Mouse (Mus musculus) embryonic facial prominence, embryonic 11.5 days (tissue): ENCODE data around the gene Celf5. TPM values are rescaled to one million over a fixed set of nuclear protein-coding genes. Genes with fewer than 3 reads are reported as not detected.

ENCODE experiments used
- ATAC-seq: fragments of 200-750 bp; cut with Nextera tagmentation; replicated peaks from 2 replicates; pipeline ENCODE4 v1.8.0; 2017; ENCODE audit warnings: low read depth; ENCODE audit not compliant: insufficient number of reproducible peaks, low FRiP score, low TSS enrichment
- DNase-seq: peaks from one replicate; pipeline ENCODE4 v3.0.0-alpha.2; 2015; ENCODE audit warnings: low spot score
- H3K27ac ChIP-seq: fragments of 300-500 bp; sonication (generic); replicated peaks from 2 replicates; pipeline ENCODE4 v1.5.1; 2014; ENCODE audit warnings: mild to moderate bottlenecking, low read depth, low read length, control low read depth
- H3K27me3 ChIP-seq: fragments of 300-500 bp; sonication (generic); 2 replicates; pipeline ENCODE4 v1.6.1; 2014; ENCODE audit warnings: mild to moderate bottlenecking, low read length, moderate library complexity, mixed read lengths; ENCODE audit not compliant: control insufficient read depth, insufficient read depth
- H3K36me3 ChIP-seq: fragments of 300-500 bp; sonication (generic); replicated peaks from 2 replicates; pipeline ENCODE4 v1.6.1; 2014; ENCODE audit warnings: low read depth, mild to moderate bottlenecking, low read length, moderate library complexity, mixed read lengths; ENCODE audit not compliant: control insufficient read depth, insufficient read depth
- H3K4me1 ChIP-seq: fragments of 300-500 bp; sonication (generic); 2 replicates; pipeline ENCODE4 v1.6.1; 2014; ENCODE audit warnings: low read length, mixed read lengths; ENCODE audit not compliant: control insufficient read depth, insufficient read depth
- H3K4me2 ChIP-seq: fragments of 300-500 bp; sonication (generic); 2 replicates; pipeline ENCODE4 v1.6.1; 2014; ENCODE audit warnings: low read depth, mild to moderate bottlenecking, control low read depth, low read length, moderate library complexity
- H3K4me3 ChIP-seq: fragments of 300-500 bp; sonication (generic); 2 replicates; pipeline ENCODE4 v1.5.1; 2014; ENCODE audit warnings: low read depth, low read length, control low read depth
- H3K9ac ChIP-seq: fragments of 300-500 bp; sonication (generic); replicated peaks from 2 replicates; pipeline ENCODE4 v1.6.1; 2014; ENCODE audit warnings: mild to moderate bottlenecking, control low read depth, low read length
- H3K9me3 ChIP-seq: fragments of 300-500 bp; sonication (generic); replicated peaks from 2 replicates; pipeline ENCODE4 v1.6.1; 2016; ENCODE audit warnings: mild to moderate bottlenecking, low read length, inconsistent platforms, mixed read lengths; ENCODE audit not compliant: control insufficient read depth
- WGBS: fragments of 180-500 bp; shearing (Covaris S2); extraction: QIAGEN DNeasy Blood & Tissue Kit; methylation state at CpG from one replicate; pipeline ENCODE4 v1.1.7; 2014; 5-methylcytosine and 5-hydroxymethylcytosine counted together
- polyA plus RNA-seq: library from polyadenylated mRNA; unstranded; fragments of >200 nt; fragmentation: Nextera tagmentation; extraction: Ambion mirVana; gene quantifications from 2 replicates; pipeline ENCODE4 v1.2.1, GENCODE M21; 2014

Celf5 gene
- polyA plus RNA-seq = 2.5 and 2.7 TPM in 2 replicates

DNA sequence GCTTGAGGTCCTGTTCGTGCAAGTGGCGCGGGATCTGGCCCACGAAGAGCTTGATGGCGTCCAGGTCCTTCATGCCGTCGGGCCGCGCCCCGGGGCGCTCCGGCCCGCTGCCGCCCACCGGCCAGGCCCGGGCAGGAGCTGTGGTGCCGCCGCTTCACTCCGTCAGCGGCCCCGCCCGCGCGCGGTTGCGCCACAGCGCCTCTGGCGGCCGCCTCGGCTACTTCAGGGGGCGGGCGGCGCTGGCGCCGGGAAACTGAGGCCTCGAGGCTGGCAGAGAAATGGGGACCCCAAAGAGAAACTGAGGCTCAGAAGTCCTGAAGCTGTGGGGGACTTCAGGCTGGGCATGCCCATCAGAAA lies at the start of gene Celf5:
Gene Celf5 (minus strand): TSS at position 177 of the 357 bp plus-strand sequence.
- DNase-seq (peak; percentile 64), ATAC-seq (0 out of 2 replicates have a peak, but pooled peaks have one; percentile 8)
- H3K9me3 ChIP-seq = no peaks in the 10 kb centered on the region
- peak within 1 kb of the TSS; percentile 72 for H3K4me2 ChIP-seq
- H3K27me3 ChIP-seq = peaks cover 17% of the 10 kb centered on the region
- no peaks in the 10 kb centered on the region for H3K4me1 ChIP-seq
- peak within 1 kb of the TSS; percentile 40 for H3K4me3 ChIP-seq
- H3K9ac ChIP-seq = peak within 1 kb of the TSS; percentile 59; the same call in 1 of the 2 replicates
- H3K36me3 ChIP-seq = no peaks in the 10 kb centered on the region; the same call in 1 of the 2 replicates
- no peak within 1 kb of the TSS for H3K27ac ChIP-seq
- WGBS = under 1% methylated on average over 34 of the region's 36 CpGs

DNA sequence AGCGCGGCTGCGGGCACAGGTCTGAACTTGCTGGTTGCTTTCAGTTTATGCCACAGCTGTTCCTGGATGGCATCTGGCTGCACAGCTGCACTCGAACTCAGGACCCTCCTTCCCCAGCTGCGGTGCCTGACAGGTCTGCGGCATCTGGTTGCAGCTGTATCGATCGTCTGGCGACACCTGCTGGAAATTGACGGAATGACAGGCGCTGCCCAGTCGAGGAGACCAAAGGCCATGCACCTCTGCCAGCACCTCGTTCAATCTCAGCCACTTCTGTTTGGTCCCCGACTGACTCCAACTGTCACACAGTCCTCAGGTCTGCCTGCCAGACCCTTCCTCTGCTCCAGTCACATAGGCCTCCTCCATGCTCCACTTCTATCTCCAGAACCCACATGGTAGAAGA lies 44.3 kb upstream of the Celf5 start:
- Histone ChIP-seq H3K27ac (no peak overlapping the region), H3K4me3 (no peak overlapping the region), H3K9me3 (no peaks in the 10 kb centered on the region), H3K4me1 (no peaks in the 10 kb centered on the region), H3K4me2 (no peak overlapping the region), H3K36me3 (peaks cover 6% of the 10 kb centered on the region; the same call in 1 of the 2 replicates), H3K9ac (no peak overlapping the region), H3K27me3 (no peaks in the 10 kb centered on the region)
- 15% methylated on average over 14 of the region's 14 CpGs for WGBS
- no peak for ATAC-seq
- peak; percentile 81 for DNase-seq

DNA sequence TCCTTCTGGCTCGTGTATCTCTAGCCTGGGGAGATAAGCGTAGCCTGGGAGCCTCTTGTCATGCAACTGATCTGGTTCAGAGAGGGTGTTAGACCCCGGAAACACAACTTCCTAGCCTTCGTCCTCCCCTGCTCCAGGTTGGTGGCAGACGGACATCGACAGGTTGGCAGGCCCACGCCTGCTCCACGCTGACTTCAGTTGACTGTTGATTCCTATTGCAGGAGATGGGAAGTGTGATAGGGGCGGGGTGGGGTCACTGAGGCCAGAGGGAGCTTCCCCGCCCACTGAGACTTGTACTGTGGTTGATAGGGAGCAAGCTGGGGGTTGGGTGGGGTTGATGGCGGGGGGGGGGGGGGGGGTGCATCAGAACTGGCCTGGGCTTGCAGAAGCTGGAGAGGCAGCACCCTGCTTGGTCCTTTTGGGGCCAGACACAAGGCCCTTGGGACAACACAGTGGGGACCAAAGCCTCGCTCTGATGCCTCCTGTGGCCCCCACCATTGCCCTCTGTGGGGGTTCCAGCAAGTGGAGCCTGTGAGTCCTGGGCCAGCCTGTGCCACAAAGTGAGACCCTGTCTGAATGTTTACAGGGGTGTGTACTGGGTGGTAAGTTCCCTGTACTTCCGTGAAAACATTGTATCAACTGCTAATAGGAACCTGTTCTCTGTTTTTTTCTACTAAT lies 42.6 kb upstream of the Celf5 start:
- DNase-seq (no peak), ATAC-seq (no peak)
- Histone ChIP-seq H3K9ac (no peak overlapping the region), H3K9me3 (no peaks in the 10 kb centered on the region), H3K4me1 (no peaks in the 10 kb centered on the region), H3K27ac (no peak overlapping the region), H3K36me3 (no peaks in the 10 kb centered on the region; the same call in 1 of the 2 replicates), H3K27me3 (no peaks in the 10 kb centered on the region), H3K4me2 (no peak overlapping the region), H3K4me3 (no peak overlapping the region)
- WGBS = 67% methylated on average over 12 of the region's 13 CpGs

DNA sequence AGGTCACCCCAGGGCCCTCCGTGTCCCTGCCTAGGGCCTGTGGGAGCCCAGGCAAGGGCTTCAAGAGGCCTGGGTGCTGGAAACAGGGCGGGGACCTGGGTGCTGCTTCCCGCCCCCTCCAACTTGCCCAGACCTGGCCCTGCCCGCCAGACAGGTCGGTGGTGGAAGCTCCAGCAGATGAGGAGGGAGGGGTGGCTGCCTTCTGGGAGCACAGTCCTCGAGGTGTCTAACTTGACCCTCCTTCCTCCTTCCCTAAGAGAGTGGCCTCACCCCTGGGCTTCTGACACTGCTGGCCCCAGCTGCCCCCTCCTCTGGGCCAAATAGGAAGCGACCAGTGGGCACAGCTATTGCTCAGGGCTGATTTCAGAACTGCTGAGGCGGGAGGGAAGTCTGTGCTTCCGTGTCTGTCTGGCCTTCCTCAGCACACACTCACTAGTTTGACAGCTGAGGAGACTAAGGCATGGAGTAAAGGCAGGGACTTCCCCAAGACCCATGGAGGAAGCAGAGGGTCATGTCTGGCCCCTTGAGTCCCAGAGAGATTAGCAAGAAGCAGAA lies 41.6 kb upstream of the Celf5 start, which contains the start of gene Gna15:
Gene Gna15 (minus strand): TSS at position 175 of the 555 bp plus-strand sequence.
- no peak within 1 kb of the TSS for H3K4me3 ChIP-seq
- ATAC-seq (no peak), DNase-seq (no peak)
- H3K4me1 ChIP-seq = no peaks in the 10 kb centered on the region
- peak within 1 kb of the TSS; percentile 43 for H3K9ac ChIP-seq
- H3K4me2 ChIP-seq = no peak within 1 kb of the TSS; the same call in 1 of the 2 replicates
- WGBS = 19% methylated on average over 9 of the region's 9 CpGs
- no peaks in the 10 kb centered on the region for H3K36me3 ChIP-seq
- H3K27me3 ChIP-seq = no peaks in the 10 kb centered on the region
- no peak within 1 kb of the TSS for H3K27ac ChIP-seq
- H3K9me3 ChIP-seq = no peaks in the 10 kb centered on the region

DNA sequence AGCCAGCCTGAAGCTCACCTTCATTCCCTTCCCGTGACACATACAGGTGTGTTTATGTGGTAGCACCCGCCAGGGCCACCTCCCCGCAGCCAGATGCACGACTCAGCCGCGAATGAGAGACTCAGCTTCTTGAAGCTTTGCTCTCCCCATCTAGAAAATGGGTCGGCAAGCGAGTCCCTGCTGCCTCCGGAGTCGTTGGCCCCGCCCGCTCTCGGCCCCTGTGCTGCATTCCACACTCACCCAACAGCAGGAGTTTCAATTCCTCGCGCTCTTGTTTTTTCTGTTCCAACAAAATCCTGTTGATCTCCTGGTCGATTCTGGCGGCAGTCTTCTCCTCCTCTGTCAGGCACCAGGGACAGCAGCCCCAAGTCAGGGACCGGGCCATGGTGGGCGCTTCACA lies 41.1 kb upstream of the Celf5 start:
- H3K4me2 ChIP-seq = no peak overlapping the region; the same call in 1 of the 2 replicates
- DNase-seq = no peak
- 17% methylated on average over 19 of the region's 19 CpGs for WGBS
- no peaks in the 10 kb centered on the region for H3K27me3 ChIP-seq
- H3K9ac ChIP-seq = peak overlapping the region; percentile 43
- no peak for ATAC-seq
- H3K9me3 ChIP-seq = no peaks in the 10 kb centered on the region
- no peak overlapping the region for H3K27ac ChIP-seq
- no peak overlapping the region for H3K4me3 ChIP-seq
- H3K36me3 ChIP-seq = no peaks in the 10 kb centered on the region
- no peaks in the 10 kb centered on the region for H3K4me1 ChIP-seq

DNA sequence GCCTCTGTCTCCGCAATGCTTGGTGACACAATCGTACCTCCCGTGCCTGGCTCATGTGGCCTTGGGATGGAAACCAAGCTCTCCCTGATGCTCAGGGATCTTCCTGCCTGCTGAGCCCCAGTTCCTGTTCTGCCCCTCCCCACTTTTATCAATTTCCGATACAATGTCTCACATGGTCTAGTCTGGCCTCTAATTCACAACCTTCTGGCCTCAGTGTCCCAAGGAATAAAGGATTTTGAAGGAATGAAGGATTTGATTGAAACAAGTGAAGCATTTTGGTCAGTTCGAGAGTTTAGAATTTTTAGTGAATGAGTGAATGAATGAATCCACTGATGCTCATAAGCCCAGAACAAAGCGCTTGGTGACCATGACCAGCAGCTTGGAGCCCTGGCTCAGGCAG lies 40.6 kb upstream of the Celf5 start:
- H3K36me3 ChIP-seq = no peaks in the 10 kb centered on the region
- ATAC-seq (no peak), DNase-seq (no peak)
- 76% methylated on average over 6 of the region's 6 CpGs for WGBS
- H3K4me1 ChIP-seq = no peaks in the 10 kb centered on the region
- no peak overlapping the region for H3K4me3 ChIP-seq
- no peak overlapping the region for H3K4me2 ChIP-seq
- H3K27ac ChIP-seq = no peak overlapping the region
- no peak overlapping the region for H3K9ac ChIP-seq
- no peaks in the 10 kb centered on the region for H3K9me3 ChIP-seq
- H3K27me3 ChIP-seq = no peaks in the 10 kb centered on the region

DNA sequence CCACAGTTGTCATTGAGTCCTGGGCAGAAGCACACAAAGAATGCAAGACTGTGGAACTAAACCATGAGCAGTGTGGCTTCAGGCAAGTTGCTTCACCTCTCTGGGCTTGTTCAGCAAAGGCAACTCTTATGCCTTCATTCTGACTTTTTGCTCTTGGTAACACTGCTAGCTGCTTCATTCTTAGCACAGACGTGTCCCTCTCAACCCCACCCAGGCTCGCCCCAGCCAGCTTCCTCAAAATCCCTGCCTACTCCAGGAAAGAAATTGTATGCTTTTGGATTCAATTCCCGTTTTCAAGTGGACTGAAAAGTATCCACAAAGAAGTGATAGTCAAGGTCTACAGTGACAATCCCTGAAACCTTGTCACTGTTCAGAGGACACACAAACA lies 37.5 kb upstream of the Celf5 start:
- H3K36me3 ChIP-seq = no peaks in the 10 kb centered on the region
- no peaks in the 10 kb centered on the region for H3K27me3 ChIP-seq
- no peak for DNase-seq
- no peaks in the 10 kb centered on the region for H3K4me1 ChIP-seq
- 76% methylated on average over 3 of the region's 3 CpGs for WGBS
- no peak overlapping the region for H3K9ac ChIP-seq
- no peak overlapping the region for H3K4me3 ChIP-seq
- ATAC-seq = no peak
- H3K27ac ChIP-seq = no peak overlapping the region
- H3K9me3 ChIP-seq = no peaks in the 10 kb centered on the region
- H3K4me2 ChIP-seq = no peak overlapping the region

DNA sequence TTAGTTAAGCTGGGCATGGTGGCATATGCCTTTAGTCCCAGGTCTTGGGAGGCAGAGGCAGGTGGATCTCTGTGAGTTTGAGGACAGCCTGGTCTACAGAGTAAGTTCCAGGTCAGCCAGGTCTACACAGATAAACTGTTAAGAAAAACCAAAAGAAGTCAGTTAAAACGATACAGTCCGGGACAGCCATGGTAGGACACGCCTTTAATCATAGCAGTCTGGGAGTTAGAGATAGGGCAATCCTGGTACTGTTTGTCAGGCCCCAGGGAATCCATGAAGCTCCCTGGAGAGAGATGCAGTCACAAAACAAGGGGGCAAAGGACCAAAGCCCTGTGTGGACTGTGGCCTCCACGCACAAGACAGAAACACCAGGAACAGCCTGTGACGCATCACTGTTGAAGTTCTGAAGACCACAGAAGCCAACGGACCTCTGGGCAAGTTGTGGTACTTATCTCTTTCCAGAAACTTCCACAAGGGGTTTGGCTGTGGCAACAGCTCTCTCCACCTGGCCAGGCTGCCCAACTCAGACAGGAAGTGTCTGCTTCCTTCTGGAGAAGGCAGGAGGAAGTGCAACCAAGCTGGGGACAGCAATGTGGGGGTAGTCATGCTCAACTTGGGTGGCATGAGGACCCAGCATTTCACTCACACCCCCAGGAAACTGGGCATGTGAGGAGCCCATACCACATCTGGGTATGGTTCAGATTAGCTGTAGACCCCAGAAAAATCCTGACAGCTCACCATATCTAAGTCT lies 36.9 kb upstream of the Celf5 start:
- no peak for DNase-seq
- H3K27me3 ChIP-seq = no peaks in the 10 kb centered on the region
- no peak overlapping the region for H3K4me2 ChIP-seq
- no peak overlapping the region for H3K4me3 ChIP-seq
- ATAC-seq = no peak
- WGBS = 84% methylated on average over 6 of the region's 6 CpGs
- no peaks in the 10 kb centered on the region for H3K36me3 ChIP-seq
- H3K9me3 ChIP-seq = no peaks in the 10 kb centered on the region
- no peak overlapping the region for H3K27ac ChIP-seq
- no peaks in the 10 kb centered on the region for H3K4me1 ChIP-seq
- no peak overlapping the region for H3K9ac ChIP-seq
